Mouse (Mus musculus) neural tube, embryonic 11.5 days (tissue): Measurements from ENCODE around the gene Entpd7. TPM values are rescaled to one million over a fixed set of nuclear protein-coding genes. Genes with fewer than 3 reads are reported as not detected.

ENCODE experiments used
- ATAC-seq: fragments of 200-750 bp; cut with Nextera tagmentation; 2 replicates; pipeline ENCODE4 v1.8.0; 2017; ENCODE audit warnings: moderate number of reproducible peaks, mild to moderate bottlenecking, moderate TSS enrichment, moderate library complexity; ENCODE audit not compliant: insufficient read depth, low FRiP score, low TSS enrichment
- DNase-seq: peaks from one replicate; pipeline ENCODE4 v3.0.0-alpha.2; 2015; ENCODE audit warnings: low spot score
- H3K27ac ChIP-seq: fragments of 300-500 bp; sonication (generic); 2 replicates; pipeline ENCODE4 v1.5.1; 2014; ENCODE audit warnings: low read depth, mild to moderate bottlenecking, low read length
- H3K27me3 ChIP-seq: fragments of 300-500 bp; sonication (generic); 2 replicates; pipeline ENCODE4 v1.6.1; 2014; ENCODE audit warnings: mild to moderate bottlenecking, low read length, mixed read lengths; ENCODE audit not compliant: control insufficient read depth, insufficient read depth
- H3K36me3 ChIP-seq: fragments of 300-500 bp; sonication (generic); 2 replicates; pipeline ENCODE4 v1.6.1; 2014; ENCODE audit warnings: mild to moderate bottlenecking, low read length, moderate library complexity, mixed read lengths; ENCODE audit not compliant: control insufficient read depth, insufficient read depth
- H3K4me1 ChIP-seq: fragments of 300-500 bp; sonication (generic); 2 replicates; pipeline ENCODE4 v1.6.1; 2014; ENCODE audit warnings: low read length, mixed read lengths; ENCODE audit not compliant: control insufficient read depth, insufficient read depth
- H3K4me2 ChIP-seq: fragments of 300-500 bp; sonication (generic); 2 replicates; pipeline ENCODE4 v1.6.1; 2014; ENCODE audit warnings: low read depth, mild to moderate bottlenecking, moderate library complexity
- H3K4me3 ChIP-seq: fragments of 300-500 bp; sonication (generic); 2 replicates; pipeline ENCODE4 v1.5.1; 2014; ENCODE audit warnings: low read depth, low read length
- H3K9ac ChIP-seq: fragments of 300-500 bp; sonication (generic); 2 replicates; pipeline ENCODE4 v1.6.1; 2014; ENCODE audit warnings: mild to moderate bottlenecking, low read length
- H3K9me3 ChIP-seq: fragments of 300-500 bp; sonication (generic); 2 replicates; pipeline ENCODE4 v1.6.1; 2016; ENCODE audit warnings: low read length; ENCODE audit not compliant: control insufficient read depth
- WGBS: fragments of 180-500 bp; shearing (Covaris S2); extraction: QIAGEN DNeasy Blood & Tissue Kit; methylation state at CpG from one replicate; pipeline ENCODE4 v1.1.7; 2014; 5-methylcytosine and 5-hydroxymethylcytosine counted together
- polyA plus RNA-seq: library from polyadenylated mRNA; unstranded; fragments of >200 nt; fragmentation: Nextera tagmentation; extraction: Ambion mirVana; gene quantifications from 2 replicates; pipeline ENCODE4 v1.2.1, GENCODE M21; 2014

Gene Entpd7
- polyA plus RNA-seq, 1 experiment from 2014 or later, result 14.3 TPM

GRCm38 (mm10) chr19:43679474-43679981 lies 9.9 kb upstream of the Entpd7 start:
- Histone ChIP-seq H3K4me3 (no peak overlapping the region), H3K4me1 (no peaks in the 10 kb centered on the region; the same call in 1 of the 2 replicates), H3K4me2 (no peak overlapping the region), H3K36me3 (no peaks in the 10 kb centered on the region), H3K27ac (no peak overlapping the region), H3K9me3 (no peaks in the 10 kb centered on the region), H3K27me3 (no peaks in the 10 kb centered on the region), H3K9ac (no peak overlapping the region)
- no peak for DNase-seq
- no peak for ATAC-seq
- 88% methylated on average over 10 of the region's 10 CpGs for whole genome bisulfite sequencing

DNA sequence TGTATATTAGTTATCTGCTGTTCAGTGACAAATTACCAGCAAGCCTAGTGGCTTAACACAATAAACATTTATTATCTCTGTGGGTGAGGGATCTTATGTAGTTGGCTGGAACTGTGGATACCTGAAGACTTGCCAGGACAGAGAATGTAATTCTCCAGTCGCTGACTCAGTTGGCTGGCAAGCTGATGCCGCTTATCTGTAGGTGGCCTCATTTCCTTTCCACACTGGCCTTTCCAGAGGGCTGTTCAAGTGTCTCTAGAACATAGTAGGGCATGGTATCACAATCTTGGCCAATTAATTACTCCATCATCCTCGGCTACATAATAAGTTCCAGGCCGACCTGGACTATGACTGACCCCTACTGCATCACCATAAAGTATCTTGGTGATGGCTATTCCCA lies 7.9 kb upstream of the Entpd7 start:
- ATAC-seq, result no peak
- no peak overlapping the region for H3K4me2 ChIP-seq
- no peak for DNase-seq
- 87% methylated on average over 4 of the region's 4 CpGs for WGBS
- no peaks in the 10 kb centered on the region; the same call in 1 of the 2 replicates for H3K4me1 ChIP-seq
- no peaks in the 10 kb centered on the region for H3K27me3 ChIP-seq
- no peak overlapping the region for H3K9ac ChIP-seq
- H3K4me3 ChIP-seq, result no peak overlapping the region
- H3K36me3 ChIP-seq, result no peaks in the 10 kb centered on the region
- no peak overlapping the region for H3K27ac ChIP-seq
- no peaks in the 10 kb centered on the region for H3K9me3 ChIP-seq

DNA sequence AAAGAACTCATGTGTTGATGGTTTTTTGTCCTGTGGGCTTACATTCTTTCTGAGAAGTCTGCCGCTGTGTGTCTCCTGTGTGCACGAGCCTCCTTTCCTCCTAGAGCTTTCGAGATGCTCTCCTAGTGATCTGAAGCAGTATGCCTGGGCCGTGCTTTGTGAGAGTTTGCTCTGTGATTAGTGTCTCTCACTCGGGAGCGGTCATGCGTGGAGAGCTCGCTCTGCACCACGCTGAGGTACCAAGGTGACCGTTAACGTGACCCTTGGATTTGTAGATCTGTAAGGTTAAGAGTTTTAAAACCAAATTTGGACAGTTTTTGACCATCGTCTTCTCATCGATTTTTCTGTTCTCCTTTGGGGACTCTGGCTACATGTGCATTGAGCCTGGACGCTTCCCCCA lies 3.3 kb downstream of the Entpd7 start:
- Histone ChIP-seq H3K9me3 (no peaks in the 10 kb centered on the region), H3K36me3 (no peaks in the 10 kb centered on the region), H3K27ac (no peak overlapping the region), H3K9ac (no peak overlapping the region), H3K4me1 (peaks cover 5% of the 10 kb centered on the region; the same call in 1 of the 2 replicates), H3K27me3 (no peaks in the 10 kb centered on the region), H3K4me3 (no peak overlapping the region), H3K4me2 (no peak overlapping the region)
- WGBS, result 74% methylated on average over 14 of the region's 14 CpGs
- no peak for ATAC-seq
- DNase-seq, result no peak

DNA sequence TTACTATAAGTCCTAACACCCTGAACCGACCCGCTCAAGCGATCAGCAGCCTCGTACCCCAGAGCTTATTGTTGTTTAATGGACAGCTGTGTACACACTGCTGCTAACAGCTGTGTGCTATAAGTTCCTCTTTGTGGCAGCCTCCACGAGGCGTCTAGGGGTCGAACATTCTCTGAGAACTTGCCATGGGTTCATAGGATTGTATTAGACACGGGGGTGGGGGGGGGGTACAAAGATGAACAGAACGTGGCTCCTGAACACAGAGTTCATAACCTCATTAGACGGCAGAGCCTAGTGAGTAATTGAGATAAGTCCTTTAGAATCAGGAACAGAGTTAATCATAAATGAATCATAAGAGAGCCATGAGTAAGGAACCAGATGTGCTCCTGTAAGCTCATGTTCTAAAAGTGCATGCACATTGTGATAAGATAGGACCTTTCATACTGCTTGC lies 6.1 kb downstream of the Entpd7 start:
- no peak overlapping the region for H3K9ac ChIP-seq
- no peaks in the 10 kb centered on the region for H3K27me3 ChIP-seq
- H3K9me3 ChIP-seq, result no peaks in the 10 kb centered on the region
- H3K27ac ChIP-seq, result no peak overlapping the region
- peaks cover 4% of the 10 kb centered on the region for H3K36me3 ChIP-seq
- no peak overlapping the region for H3K4me2 ChIP-seq
- ATAC-seq (no peak), DNase-seq (no peak)
- no peak overlapping the region for H3K4me3 ChIP-seq
- H3K4me1 ChIP-seq, result peaks cover under 1% of the 10 kb centered on the region; the same call in 1 of the 2 replicates
- 44% methylated on average over 10 of the region's 10 CpGs for WGBS

- ATAC-seq (no peak), DNase-seq (no peak)
- Histone ChIP-seq H3K9ac (no peak overlapping the region), H3K9me3 (no peaks in the 10 kb centered on the region), H3K27ac (no peak overlapping the region), H3K4me2 (no peak overlapping the region), H3K36me3 (peaks cover 4% of the 10 kb centered on the region), H3K27me3 (no peaks in the 10 kb centered on the region), H3K4me3 (no peak overlapping the region), H3K4me1 (no peaks in the 10 kb centered on the region)
- WGBS, result 90% methylated on average over 5 of the region's 5 CpGs
Measured at GRCm38 (mm10) chr19:43697666-43698370, 8.3 kb downstream of the Entpd7 start.

DNA sequence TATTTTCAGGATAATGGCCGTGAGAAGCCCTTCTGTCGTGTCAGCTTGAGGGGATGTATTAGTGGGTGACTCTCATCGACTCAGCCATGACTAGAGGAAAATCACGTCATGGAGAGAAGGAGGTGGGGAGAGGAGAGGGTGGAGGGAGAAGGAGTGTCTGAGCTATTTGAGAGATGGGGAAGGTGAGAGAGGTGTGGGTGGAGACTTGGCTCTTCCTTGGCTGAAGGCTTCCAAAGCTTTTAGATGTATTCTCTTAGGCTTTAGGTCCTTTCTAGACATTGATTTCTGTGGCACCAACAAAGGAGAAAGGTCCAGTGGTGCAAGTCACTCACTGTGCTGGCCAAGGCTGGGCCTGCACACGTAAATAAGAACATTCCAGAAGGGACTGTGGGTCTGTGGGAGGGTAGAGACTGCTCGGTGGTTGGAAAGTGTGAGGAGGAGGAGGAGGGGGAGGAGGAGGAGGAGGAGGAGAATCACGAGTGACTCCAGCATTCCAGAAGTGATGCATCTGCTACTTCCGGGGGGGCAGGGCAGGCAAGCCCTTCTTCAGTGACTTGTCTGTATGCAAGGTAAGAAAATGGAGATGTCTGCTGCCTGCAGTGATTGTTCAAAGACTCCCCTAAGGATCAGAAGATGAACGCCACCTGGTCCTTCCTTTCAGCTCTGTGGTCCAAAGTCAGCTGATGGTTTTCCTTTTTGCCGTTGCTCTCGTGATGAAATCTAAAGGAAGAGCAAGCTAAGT lies 9.7 kb downstream of the Entpd7 start:
- Histone ChIP-seq H3K4me2 (no peak overlapping the region), H3K9ac (no peak overlapping the region), H3K9me3 (no peaks in the 10 kb centered on the region), H3K27me3 (no peaks in the 10 kb centered on the region), H3K27ac (no peak overlapping the region), H3K36me3 (peaks cover 4% of the 10 kb centered on the region), H3K4me3 (no peak overlapping the region), H3K4me1 (no peaks in the 10 kb centered on the region)
- no peak for ATAC-seq
- no peak for DNase-seq
- 70% methylated on average over 11 of the region's 11 CpGs for WGBS

DNA sequence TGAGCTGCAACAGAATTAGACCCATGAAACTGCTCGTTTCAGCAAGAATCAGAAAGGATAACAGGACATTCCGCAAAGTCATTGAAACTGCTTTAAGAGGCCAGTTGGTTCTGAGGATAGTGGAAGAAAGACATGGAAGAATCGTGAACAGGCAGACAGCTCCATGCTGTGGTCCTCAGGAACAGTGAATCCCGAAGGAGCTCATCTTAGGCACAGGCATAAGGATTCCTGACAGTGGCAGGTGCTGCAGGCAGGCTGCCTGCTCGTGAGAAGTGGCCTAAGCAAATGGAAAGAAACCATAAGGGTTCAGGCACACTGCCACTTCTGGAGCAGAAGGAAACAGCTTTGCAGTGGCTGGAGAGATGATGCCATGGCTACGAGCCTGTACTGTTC lies 10.3 kb downstream of the Entpd7 start:
- Histone ChIP-seq H3K9me3 (no peaks in the 10 kb centered on the region), H3K4me1 (no peaks in the 10 kb centered on the region), H3K27ac (no peak overlapping the region), H3K9ac (no peak overlapping the region), H3K4me2 (no peak overlapping the region), H3K4me3 (no peak overlapping the region), H3K36me3 (peaks cover 4% of the 10 kb centered on the region), H3K27me3 (no peaks in the 10 kb centered on the region)
- DNase-seq, result no peak
- 85% methylated on average over 6 of the region's 6 CpGs for WGBS
- ATAC-seq, result no peak

GRCm38 (mm10) chr19:43704211-43704610 lies 14.7 kb downstream of the Entpd7 start:
- Histone ChIP-seq H3K4me3 (no peak overlapping the region), H3K27ac (no peak overlapping the region), H3K4me1 (no peaks in the 10 kb centered on the region), H3K9me3 (no peaks in the 10 kb centered on the region), H3K9ac (no peak overlapping the region), H3K4me2 (no peak overlapping the region), H3K27me3 (no peaks in the 10 kb centered on the region), H3K36me3 (peaks cover 6% of the 10 kb centered on the region; the same call in 1 of the 2 replicates)
- no peak for DNase-seq
- ATAC-seq, result no peak
- WGBS, result 83% methylated on average over 11 of the region's 11 CpGs
